Mouse (Mus musculus): ENCODE data around the gene Tiprl.

The Tiprl gene

GRCm38 (mm10) chr1:165236321-165237298 is at the start of gene Tiprl:
Gene Tiprl, minus strand, starts transcription at chr1:165236996.
- DNase-seq: peak; percentile 98

GRCm38 (mm10) chr1:165284096-165284495 is 47.3 kb upstream of the Tiprl start:
- DNase-seq: no peak

- DNase-seq: no peak
Observed at GRCm38 (mm10) chr1:165282967-165283345, 46.2 kb upstream of the Tiprl start.

GRCm38 (mm10) chr1:165282222-165282966 is 45.6 kb upstream of the Tiprl start:
- no peak for DNase-seq

GRCm38 (mm10) chr1:165281351-165282221 is 44.8 kb upstream of the Tiprl start:
- peak; percentile 58 for DNase-seq

GRCm38 (mm10) chr1:165280741-165281140 is 43.9 kb upstream of the Tiprl start:
- no peak for DNase-seq

- DNase-seq: no peak
Observed at GRCm38 (mm10) chr1:165274946-165275345, 38.1 kb upstream of the Tiprl start.

- peak; percentile 69 for DNase-seq
Observed at GRCm38 (mm10) chr1:165252027-165252671, 15.4 kb upstream of the Tiprl start.

- no peak for DNase-seq
Observed at GRCm38 (mm10) chr1:165250546-165250945, 13.8 kb upstream of the Tiprl start.

- no peak for DNase-seq
Observed at GRCm38 (mm10) chr1:165248842-165249241, 12.0 kb upstream of the Tiprl start.

GRCm38 (mm10) chr1:165247788-165248187 is 11.0 kb upstream of the Tiprl start:
- DNase-seq: no peak

- peak; percentile 32 for DNase-seq
Observed at GRCm38 (mm10) chr1:165247085-165247484, 10.3 kb upstream of the Tiprl start.

GRCm38 (mm10) chr1:165246587-165246986 is 9.8 kb upstream of the Tiprl start:
- no peak for DNase-seq

GRCm38 (mm10) chr1:165235846-165236245 is 950 bp downstream of the Tiprl start:
- no peak for DNase-seq

GRCm38 (mm10) chr1:165233806-165234205 is 3.0 kb downstream of the Tiprl start:
- no peak for DNase-seq

- no peak for DNase-seq
Observed at GRCm38 (mm10) chr1:165230691-165231090, 6.1 kb downstream of the Tiprl start.

GRCm38 (mm10) chr1:165229577-165229976 is 7.2 kb downstream of the Tiprl start:
- no peak for DNase-seq

GRCm38 (mm10) chr1:165217023-165217589 is 19.7 kb downstream of the Tiprl start:
- DNase-seq: no peak

- no peak for DNase-seq
Observed at GRCm38 (mm10) chr1:165215831-165216230, 21.0 kb downstream of the Tiprl start.

- DNase-seq: no peak
Observed at GRCm38 (mm10) chr1:165205591-165205990, 31.2 kb downstream of the Tiprl start.

GRCm38 (mm10) chr1:165203488-165204035 is 33.2 kb downstream of the Tiprl start:
- DNase-seq: no peak
